Mouse (Mus musculus) cortical plate, adult 2 months (tissue): ENCODE measurements around the gene Gm19345.

Experiments used
- CTCF ChIP-seq: fragments of 200-500 bp; IDR thresholded peaks from 2 replicates; pipeline ENCODE4 v1.5.1; 2011; ENCODE audit warnings: mild to moderate bottlenecking, control low read depth, low read length; ENCODE audit not compliant: insufficient read depth; ENCODE audit errors: extremely low read depth
- POLR2A ChIP-seq: fragments of 200-500 bp; IDR thresholded peaks from 2 replicates; pipeline ENCODE4 v1.6.1; 2011; ENCODE audit warnings: mild to moderate bottlenecking, low read length, control low read depth; ENCODE audit not compliant: insufficient read depth; ENCODE audit errors: extremely low read depth

DNA sequence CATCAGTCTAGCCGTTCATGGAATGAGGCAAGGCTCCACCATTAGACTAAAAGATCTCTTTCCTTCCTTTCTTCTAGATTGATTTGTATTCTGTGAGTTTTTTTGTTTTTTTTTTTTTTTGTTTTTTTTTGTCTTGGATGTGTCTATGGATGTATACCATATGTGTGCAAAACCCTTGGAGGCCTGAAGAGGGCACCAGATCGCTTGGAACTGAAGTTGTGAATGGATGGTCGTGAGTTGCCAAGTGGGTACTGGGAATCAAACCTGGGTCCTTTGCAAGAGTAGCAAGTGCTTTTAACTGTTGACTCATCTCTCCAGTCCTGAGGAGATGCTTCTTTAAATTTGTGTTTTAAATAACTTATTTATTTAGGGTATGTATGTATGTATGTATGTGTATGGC, 17.7 kb upstream of the Gm19345 start:
- TF ChIP-seq CTCF (no peak), POLR2A (no peak)
